Mouse (Mus musculus) MEL (cell line): ENCODE measurements at regions not wholly inside any gene's neighbourhood (a gene's known extent, or its start where the extent isn't known, plus 50 kb on each side); places are given as distances from the start of the nearest gene placed in this dataset.

Experiments used
- DNase-seq: peaks from one replicate; pipeline ENCODE4 v3.0.0; 2011; ENCODE audit warnings: low read depth, low spot score
- H3K27ac ChIP-seq: 2 replicates; pipeline ENCODE4 v1.5.1; 2012; ENCODE audit warnings: low read depth, mild to moderate bottlenecking, control low read depth, low read length, moderate library complexity; ENCODE audit not compliant: control insufficient read depth
- H3K27me3 ChIP-seq, 2 experiments: fragments of 150-350 bp in 1 of 2; sonication (generic) in 1 of 2; 2 replicates each; pipeline ENCODE4 v1.6.1; 2012; ENCODE audit warnings: low read length in 2 of 2, mild to moderate bottlenecking in 2 of 2, improper control_type of control experiment in 1 of 2, moderate library complexity in 1 of 2; ENCODE audit not compliant: insufficient read depth in 2 of 2, control insufficient read depth in 1 of 2
- H3K36me3 ChIP-seq, 2 experiments: 2 replicates each; pipeline ENCODE4 v1.6.1; 2012 to 2014; ENCODE audit warnings: low read length in 2 of 2, improper control_type of control experiment in 1 of 2, inconsistent platforms in 1 of 2, mild to moderate bottlenecking in 1 of 2; ENCODE audit not compliant: insufficient read depth in 2 of 2, control insufficient read depth in 1 of 2
- H3K4me1 ChIP-seq, 2 experiments: fragments of 150-350 bp in 1 of 2; sonication (generic) in 1 of 2; 2 replicates each; pipeline ENCODE4 v1.6.1; 2012; ENCODE audit warnings: low read length in 2 of 2, improper control_type of control experiment in 1 of 2, mild to moderate bottlenecking in 1 of 2; ENCODE audit not compliant: insufficient read depth in 2 of 2, control insufficient read depth in 1 of 2
- H3K4me3 ChIP-seq, 2 experiments: fragments of 150-350 bp in 1 of 2; sonication (generic) in 1 of 2; 2 replicates each; pipeline ENCODE4 v1.5.1; 2012; ENCODE audit warnings: low read depth in 2 of 2, low read length in 2 of 2, mild to moderate bottlenecking in 2 of 2, moderate library complexity in 2 of 2, control low read depth in 1 of 2, improper control_type of control experiment in 1 of 2; ENCODE audit not compliant: control insufficient read depth in 1 of 2, insufficient read depth in 1 of 2
- H3K79me2 ChIP-seq: 2 replicates; pipeline ENCODE4 v1.6.1; 2012; ENCODE audit warnings: mild to moderate bottlenecking, low read length, moderate library complexity; ENCODE audit not compliant: control insufficient read depth, poor library complexity, insufficient read depth
- H3K9ac ChIP-seq: 2 replicates; pipeline ENCODE4 v1.6.1; 2012; ENCODE audit warnings: low read depth, mild to moderate bottlenecking, control low read depth, low read length, moderate library complexity; ENCODE audit not compliant: control insufficient read depth, poor library complexity, severe bottlenecking
- H3K9me3 ChIP-seq: fragments of 150-350 bp; sonication (generic); replicated peaks from 2 replicates; pipeline ENCODE4 v1.6.1; 2012; ENCODE audit warnings: mild to moderate bottlenecking, low read length, improper control_type of control experiment, moderate library complexity; ENCODE audit not compliant: insufficient read depth
- BHLHE40 ChIP-seq: IDR thresholded peaks from 2 replicates; pipeline ENCODE4 v1.6.1; 2012; ENCODE audit warnings: low read depth, mild to moderate bottlenecking, inconsistent platforms, low read length, improper control_type of control experiment, borderline replicate concordance
- CHD1 ChIP-seq: IDR thresholded peaks from 2 replicates; pipeline ENCODE4 v1.6.1; 2012; ENCODE audit warnings: low read depth, mild to moderate bottlenecking, inconsistent platforms, low read length, improper control_type of control experiment
- CHD2 ChIP-seq: IDR thresholded peaks from 2 replicates; pipeline ENCODE4 v1.6.1; 2011; ENCODE audit warnings: low read length, improper control_type of control experiment
- CTCF ChIP-seq, 3 experiments: IDR thresholded peaks in 2 of 3; conservative IDR thresholded peaks in 1 of 3; 2 replicates each; pipeline ENCODE4 v1.5.1; 2011 to 2012; ENCODE audit warnings: low read length in 3 of 3, low read depth in 2 of 3, mild to moderate bottlenecking in 2 of 3, improper control_type of control experiment in 1 of 3, inconsistent platforms in 1 of 3, mixed read lengths in 1 of 3, moderate library complexity in 1 of 3; ENCODE audit not compliant: control insufficient read depth in 1 of 3, insufficient read depth in 1 of 3, poor library complexity in 1 of 3, severe bottlenecking in 1 of 3
- E2F4 ChIP-seq: IDR thresholded peaks from 2 replicates; pipeline ENCODE4 v1.6.1; 2011; ENCODE audit warnings: low read depth, low read length, improper control_type of control experiment, borderline replicate concordance
- EP300 ChIP-seq, 2 experiments: IDR thresholded peaks; 2 replicates each; pipeline ENCODE4 v1.6.1; 2011; ENCODE audit warnings: improper control_type of control experiment in 2 of 2, low read length in 2 of 2, low read depth in 1 of 2, mild to moderate bottlenecking in 1 of 2
- GABPA ChIP-seq: IDR thresholded peaks from 2 replicates; pipeline ENCODE4 v1.6.1; 2012; ENCODE audit warnings: low read depth, mild to moderate bottlenecking, inconsistent platforms, low read length, improper control_type of control experiment, moderate library complexity
- GATA1 ChIP-seq: IDR thresholded peaks from 2 replicates; pipeline ENCODE4 v1.6.1; 2011; ENCODE audit warnings: low read depth, low read length, improper control_type of control experiment
- JUND ChIP-seq: IDR thresholded peaks from 2 replicates; pipeline ENCODE4 v1.6.1; 2011; ENCODE audit warnings: low read depth, mild to moderate bottlenecking, improper control_type of control experiment, low read length
- MAX ChIP-seq: IDR thresholded peaks from 2 replicates; pipeline ENCODE4 v1.6.1; 2011; ENCODE audit warnings: low read length, improper control_type of control experiment
- MEF2A ChIP-seq: IDR thresholded peaks from 2 replicates; pipeline ENCODE4 v1.6.1; 2014; ENCODE audit warnings: low read depth, mild to moderate bottlenecking, inconsistent platforms, low read length, improper control_type of control experiment; ENCODE audit not compliant: poor library complexity, insufficient replicate concordance, severe bottlenecking; ENCODE audit errors: extremely low read depth
- MYB ChIP-seq: IDR thresholded peaks from 2 replicates; pipeline ENCODE4 v1.6.1; 2011; ENCODE audit warnings: mild to moderate bottlenecking, low read depth, low read length, improper control_type of control experiment
- MYC ChIP-seq: IDR thresholded peaks from 2 replicates; pipeline ENCODE4 v1.6.1; 2011; ENCODE audit warnings: low read depth, mild to moderate bottlenecking, low read length, improper control_type of control experiment, moderate library complexity
- NRF1 ChIP-seq: IDR thresholded peaks from 2 replicates; pipeline ENCODE4 v1.6.1; 2014; ENCODE audit warnings: low read depth, mild to moderate bottlenecking, inconsistent platforms, low read length, improper control_type of control experiment, moderate library complexity; ENCODE audit not compliant: poor library complexity, insufficient read depth, severe bottlenecking
- POLR2A ChIP-seq, 2 experiments: IDR thresholded peaks; 2 replicates each; pipeline ENCODE4 v1.6.1; 2011 to 2012; ENCODE audit warnings: low read length in 2 of 2, mild to moderate bottlenecking in 2 of 2, control low read depth in 1 of 2, improper control_type of control experiment in 1 of 2, low read depth in 1 of 2, moderate library complexity in 1 of 2; ENCODE audit not compliant: control insufficient read depth in 1 of 2, insufficient read depth in 1 of 2, poor library complexity in 1 of 2
- POLR2AphosphoS2 ChIP-seq: IDR thresholded peaks from 2 replicates; pipeline ENCODE4 v1.6.1; 2011; ENCODE audit warnings: low read length, improper control_type of control experiment
- POLR2AphosphoS5 ChIP-seq: IDR thresholded peaks from 2 replicates; pipeline ENCODE4 v1.6.1; 2012; ENCODE audit warnings: low read depth, borderline replicate concordance, mild to moderate bottlenecking, inconsistent platforms, low read length, moderate library complexity, mixed read lengths
- RAD21 ChIP-seq: IDR thresholded peaks from 2 replicates; pipeline ENCODE4 v1.6.1; 2011; ENCODE audit warnings: mild to moderate bottlenecking, low read depth, low read length, improper control_type of control experiment
- RCOR1 ChIP-seq: IDR thresholded peaks from 2 replicates; pipeline ENCODE4 v1.6.1; 2012; ENCODE audit warnings: low read depth, mild to moderate bottlenecking, inconsistent platforms, low read length, improper control_type of control experiment
- SMC3 ChIP-seq: IDR thresholded peaks from 2 replicates; pipeline ENCODE4 v1.6.1; 2011; ENCODE audit warnings: low read depth, low read length, improper control_type of control experiment
- TAL1 ChIP-seq: IDR thresholded peaks from 2 replicates; pipeline ENCODE4 v1.6.1; 2012; ENCODE audit warnings: mild to moderate bottlenecking, inconsistent platforms, low read length, moderate library complexity, mixed read lengths
- TBP ChIP-seq: IDR thresholded peaks from 2 replicates; pipeline ENCODE4 v1.8.0; 2011; ENCODE audit warnings: low read depth, low read length, improper control_type of control experiment
- TCF12 ChIP-seq: IDR thresholded peaks from 2 replicates; pipeline ENCODE4 v1.6.1; 2014; ENCODE audit warnings: low read depth, mild to moderate bottlenecking, inconsistent platforms, low read length, improper control_type of control experiment, moderate library complexity
- UBTF ChIP-seq: IDR thresholded peaks from 2 replicates; pipeline ENCODE4 v1.6.1; 2012; ENCODE audit warnings: low read depth, mild to moderate bottlenecking, inconsistent platforms, low read length, improper control_type of control experiment, moderate library complexity, borderline replicate concordance; ENCODE audit not compliant: insufficient read depth
- ZC3H11A ChIP-seq: IDR thresholded peaks from 2 replicates; pipeline ENCODE4 v1.6.1; 2012; ENCODE audit warnings: low read depth, mild to moderate bottlenecking, inconsistent platforms, low read length, improper control_type of control experiment
- ZKSCAN1 ChIP-seq: IDR thresholded peaks from 2 replicates; pipeline ENCODE4 v1.6.1; 2012; ENCODE audit warnings: low read depth, mild to moderate bottlenecking, inconsistent platforms, low read length, improper control_type of control experiment, moderate library complexity
- ZMIZ1 ChIP-seq: IDR thresholded peaks from 2 replicates; pipeline ENCODE4 v1.6.1; 2012; ENCODE audit warnings: low read depth, mild to moderate bottlenecking, inconsistent platforms, low read length, improper control_type of control experiment, moderate library complexity
- ZNF384 ChIP-seq: IDR thresholded peaks from 2 replicates; pipeline ENCODE4 v1.6.1; 2012; ENCODE audit warnings: low read depth, mild to moderate bottlenecking, inconsistent platforms, low read length, improper control_type of control experiment

DNA sequence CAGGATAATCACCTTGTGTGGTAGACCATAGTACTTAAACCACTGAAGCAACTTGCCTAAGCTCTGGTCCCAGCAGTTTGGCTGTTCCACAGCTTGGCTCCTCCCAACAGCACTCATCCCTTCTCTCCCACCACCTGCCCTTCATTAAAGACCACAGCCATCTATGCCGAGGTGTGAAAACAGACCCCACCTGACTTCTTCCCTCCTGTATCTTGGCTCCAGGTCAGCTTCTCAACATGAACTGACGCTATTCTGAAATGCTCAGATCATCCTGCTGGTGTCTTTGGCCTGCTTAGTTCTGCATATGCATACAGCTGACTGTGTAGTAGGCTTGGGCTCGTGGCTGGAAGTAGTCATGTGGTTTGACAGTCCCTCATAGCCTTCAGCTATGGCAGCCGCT is 177.1 kb downstream of the Abcc12 start:
- Histone ChIP-seq H3K4me1 (no peaks in the 10 kb centered on the region), H3K9ac (no peak overlapping the region), H3K36me3 (no peaks in the 10 kb centered on the region), H3K9me3 (no peaks in the 10 kb centered on the region), H3K27me3 (no peaks in the 10 kb centered on the region), H3K4me3 (no peak overlapping the region), H3K79me2 (no peaks in the 10 kb centered on the region), H3K27ac (no peak overlapping the region)
- TF ChIP-seq ZC3H11A (no peak), MEF2A (no peak), POLR2AphosphoS2 (no peak), TBP (no peak), ZKSCAN1 (no peak), ZMIZ1 (no peak), CTCF (IDR thresholded peaks at IDR 0.05 in 2 of 3, conservative IDR thresholded peaks at IDR 0.05 in 1 of 3; ENCODE audit: control insufficient read depth in 1 of 3, insufficient read depth in 1 of 3, low read depth in 2 of 3, low read length in 3 of 3, poor library complexity in 1 of 3, severe bottlenecking in 1 of 3) (no peak), GATA1 (no peak), TCF12 (no peak), POLR2A (IDR thresholded peaks at IDR 0.05; ENCODE audit: control insufficient read depth in 1 of 2, insufficient read depth in 1 of 2, low read depth in 1 of 2, low read length in 2 of 2, poor library complexity in 1 of 2) (no peak), MYB (no peak), GABPA (no peak), E2F4 (no peak), CHD2 (no peak), RAD21 (no peak), MAX (no peak), SMC3 (no peak), ZNF384 (no peak), RCOR1 (no peak), UBTF (no peak)
- no peak for DNase-seq

DNA sequence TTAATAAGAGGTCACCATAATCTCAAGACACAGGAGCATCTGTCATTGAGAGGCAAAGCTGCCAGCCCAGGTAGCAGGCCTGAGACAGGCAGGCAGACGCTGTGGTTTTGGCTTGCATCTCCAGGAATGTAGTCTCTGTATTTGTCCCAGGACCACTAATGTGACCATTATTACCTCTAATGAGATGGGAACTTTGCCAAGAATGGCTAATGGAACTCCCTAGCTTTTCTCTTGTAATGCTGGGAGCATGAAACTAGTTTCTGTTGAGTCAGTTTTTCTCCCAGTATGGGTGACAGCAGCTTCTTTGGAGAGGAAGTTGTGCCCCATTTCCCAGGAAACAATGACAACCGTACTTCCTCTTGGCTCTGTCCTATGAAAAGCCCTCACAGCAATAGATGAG is 178.5 kb downstream of the Abcc12 start:
- no peaks in the 10 kb centered on the region for H3K9me3 ChIP-seq
- TF ChIP-seq BHLHE40 (no peak), TAL1 (no peak), RAD21 (no peak), NRF1 (no peak), TBP (no peak), MYB (no peak), POLR2AphosphoS2 (no peak), EP300 (IDR thresholded peaks at IDR 0.05; ENCODE audit: low read depth in 1 of 2, low read length in 2 of 2) (no peak), MYC (no peak), JUND (no peak), ZKSCAN1 (no peak), SMC3 (no peak), MEF2A (no peak), TCF12 (no peak), CHD1 (no peak), POLR2AphosphoS5 (no peak), RCOR1 (no peak)
- TF ChIP-seq, all 39 proteins: peak for 0
- no peak for DNase-seq
- Histone ChIP-seq H3K36me3 (no peaks in the 10 kb centered on the region), H3K27ac (no peak overlapping the region), H3K4me3 (no peak overlapping the region), H3K4me1 (no peaks in the 10 kb centered on the region), H3K27me3 (no peaks in the 10 kb centered on the region), H3K9ac (no peak overlapping the region), H3K79me2 (no peaks in the 10 kb centered on the region)
